Mouse (Mus musculus): ENCODE results near the gene Spag7. TPM values are rescaled to one million over a fixed set of nuclear protein-coding genes. Genes with fewer than 3 reads are reported as not detected.

Spag7 gene
- total RNA-seq, 1 experiment = 74.5 TPM

- Histone ChIP-seq H3K4me3 (ENCODE audit: insufficient read depth in 1 of 2, low read depth in 1 of 2, low read length in 2 of 2, poor library complexity in 1 of 2, severe bottlenecking in 1 of 2) (peak overlapping the region; percentile 89 to 98), H3K9me3 (ENCODE audit: control insufficient read depth, insufficient read depth, low read depth, low read length) (no peaks in the 10 kb centered on the region), H3K27ac (ENCODE audit: insufficient read depth, low read depth, low read length, poor library complexity, severe bottlenecking) (peak overlapping the region; percentile 98), H3K4me1 (ENCODE audit: control insufficient read depth in 2 of 2, insufficient read depth in 2 of 2, low read length in 2 of 2, poor library complexity in 1 of 2) (peaks cover 8 to 21% of the 10 kb centered on the region in 2 experiments; a peak in 3 of 4 replicates), H3K36me3 (ENCODE audit: control insufficient read depth, insufficient read depth, low read length, poor library complexity, severe bottlenecking) (peaks cover 44% of the 10 kb centered on the region), H3K9ac (ENCODE audit: insufficient read depth, low read depth, low read length, poor library complexity, severe bottlenecking) (peak overlapping the region; percentile 99)
- DNase-seq (ENCODE audit: low read depth, low spot score) = no peak
- in situ Hi-C loops (cut with MboI; ENCODE audit: low sequenced_read_pairs in 2 of 2, unreplicated experiment in 2 of 2) = no loop called here
- TF ChIP-seq CHD2 (IDR thresholded peaks at IDR 0.05; ENCODE audit: low read depth, low read length) (no peak), ZC3H11A (IDR thresholded peaks at IDR 0.05; ENCODE audit: borderline replicate concordance, low read depth, low read length) (no peak), HCFC1 (IDR thresholded peaks at IDR 0.05; ENCODE audit: borderline replicate concordance, insufficient read depth, low read length) (no peak; the same call in 1 of the 2 replicates), MAFK (IDR thresholded peaks at IDR 0.05; ENCODE audit: insufficient read depth, low read depth, low read length) (no peak), ZNF384 (IDR thresholded peaks at IDR 0.05; ENCODE audit: low read depth, low read length) (no peak)
Measured at GRCm38 (mm10) chr11:70653345-70654197, 15.6 kb downstream of the Spag7 start.

GRCm38 (mm10) chr11:70652884-70653344 is 16.3 kb downstream of the Spag7 start:
- Histone ChIP-seq H3K9me3 (ENCODE audit: control insufficient read depth, insufficient read depth, low read depth, low read length) (no peaks in the 10 kb centered on the region), H3K9ac (ENCODE audit: insufficient read depth, low read depth, low read length, poor library complexity, severe bottlenecking) (peak overlapping the region; percentile 99; the same call in 1 of the 2 replicates), H3K36me3 (ENCODE audit: control insufficient read depth, insufficient read depth, low read length, poor library complexity, severe bottlenecking) (peaks cover 44% of the 10 kb centered on the region), H3K4me1 (ENCODE audit: control insufficient read depth in 2 of 2, insufficient read depth in 2 of 2, low read length in 2 of 2, poor library complexity in 1 of 2) (peaks cover 5 to 15% of the 10 kb centered on the region in 2 experiments; a peak in 3 of 4 replicates), H3K4me3 (ENCODE audit: insufficient read depth in 1 of 2, low read depth in 1 of 2, low read length in 2 of 2, poor library complexity in 1 of 2, severe bottlenecking in 1 of 2) (peak overlapping the region; percentile 89 to 98), H3K27ac (ENCODE audit: insufficient read depth, low read depth, low read length, poor library complexity, severe bottlenecking) (peak overlapping the region; percentile 98)
- in situ Hi-C loops (cut with MboI; ENCODE audit: low sequenced_read_pairs in 2 of 2, unreplicated experiment in 2 of 2) = no loop called here
- TF ChIP-seq MAFK (IDR thresholded peaks at IDR 0.05; ENCODE audit: insufficient read depth, low read depth, low read length) (no peak), ZNF384 (IDR thresholded peaks at IDR 0.05; ENCODE audit: low read depth, low read length) (no peak), HCFC1 (IDR thresholded peaks at IDR 0.05; ENCODE audit: borderline replicate concordance, insufficient read depth, low read length) (no peak), ZC3H11A (IDR thresholded peaks at IDR 0.05; ENCODE audit: borderline replicate concordance, low read depth, low read length) (no peak), CHD2 (IDR thresholded peaks at IDR 0.05; ENCODE audit: low read depth, low read length) (no peak)
- no peak for DNase-seq (ENCODE audit: low read depth, low spot score)

GRCm38 (mm10) chr11:70652029-70652883 is 17.0 kb downstream of the Spag7 start:
- Histone ChIP-seq H3K4me1 (ENCODE audit: control insufficient read depth in 2 of 2, insufficient read depth in 2 of 2, low read length in 2 of 2, poor library complexity in 1 of 2) (peaks cover 2 to 8% of the 10 kb centered on the region in 2 experiments; a peak in 2 of 4 replicates), H3K4me3 (ENCODE audit: insufficient read depth in 1 of 2, low read depth in 1 of 2, low read length in 2 of 2, poor library complexity in 1 of 2, severe bottlenecking in 1 of 2) (peak overlapping the region; percentile 89 to 98), H3K9me3 (ENCODE audit: control insufficient read depth, insufficient read depth, low read depth, low read length) (no peaks in the 10 kb centered on the region), H3K36me3 (ENCODE audit: control insufficient read depth, insufficient read depth, low read length, poor library complexity, severe bottlenecking) (peaks cover 44% of the 10 kb centered on the region), H3K9ac (ENCODE audit: insufficient read depth, low read depth, low read length, poor library complexity, severe bottlenecking) (peak overlapping the region; percentile 17; the same call in 1 of the 2 replicates), H3K27ac (ENCODE audit: insufficient read depth, low read depth, low read length, poor library complexity, severe bottlenecking) (no peak overlapping the region)
- DNase-seq (ENCODE audit: low read depth, low spot score) = no peak
- in situ Hi-C loops (cut with MboI; ENCODE audit: low sequenced_read_pairs in 2 of 2, unreplicated experiment in 2 of 2) = no loop called here
- TF ChIP-seq ZC3H11A (IDR thresholded peaks at IDR 0.05; ENCODE audit: borderline replicate concordance, low read depth, low read length) = no peak
- TF ChIP-seq CHD2 (IDR thresholded peaks at IDR 0.05; ENCODE audit: low read depth, low read length) = peak; percentile 51; the same call in 1 of the 2 replicates
- TF ChIP-seq ZNF384 (IDR thresholded peaks at IDR 0.05; ENCODE audit: low read depth, low read length) = no peak
- no peak for TF ChIP-seq HCFC1 (IDR thresholded peaks at IDR 0.05; ENCODE audit: borderline replicate concordance, insufficient read depth, low read length)

- peaks cover 44% of the 10 kb centered on the region for H3K36me3 ChIP-seq (ENCODE audit: control insufficient read depth, insufficient read depth, low read length, poor library complexity, severe bottlenecking)
- no peak for TF ChIP-seq MAFK (IDR thresholded peaks at IDR 0.05; ENCODE audit: insufficient read depth, low read depth, low read length)
- H3K9ac ChIP-seq (ENCODE audit: insufficient read depth, low read depth, low read length, poor library complexity, severe bottlenecking) = no peak overlapping the region
- in situ Hi-C loops (cut with MboI; ENCODE audit: low sequenced_read_pairs in 2 of 2, unreplicated experiment in 2 of 2) = no loop called here
- H3K4me1 ChIP-seq (ENCODE audit: control insufficient read depth in 2 of 2, insufficient read depth in 2 of 2, low read length in 2 of 2, poor library complexity in 1 of 2) = peaks cover 0 to 2% of the 10 kb centered on the region in 2 experiments; a peak in 1 of 4 replicates
- H3K27ac ChIP-seq (ENCODE audit: insufficient read depth, low read depth, low read length, poor library complexity, severe bottlenecking) = no peak overlapping the region
- no peak for DNase-seq (ENCODE audit: low read depth, low spot score)
- H3K9me3 ChIP-seq (ENCODE audit: control insufficient read depth, insufficient read depth, low read depth, low read length) = no peaks in the 10 kb centered on the region
- no peak overlapping the region for H3K4me3 ChIP-seq (ENCODE audit: insufficient read depth in 1 of 2, low read depth in 1 of 2, low read length in 2 of 2, poor library complexity in 1 of 2, severe bottlenecking in 1 of 2)
Measured at GRCm38 (mm10) chr11:70651391-70651790, 17.8 kb downstream of the Spag7 start.
